Mouse (Mus musculus) myocyte (in vitro differentiated cells): ENCODE measurements at regions not wholly inside any gene's neighbourhood (a gene's known extent, or its start where the extent isn't known, plus 50 kb on each side); places are given as distances from the start of the nearest gene placed in this dataset.

Experiments
- H3K27me3 ChIP-seq: one replicate; pipeline ENCODE4 v1.6.1; 2011; ENCODE audit not compliant: control insufficient read depth, insufficient read depth, insufficient read length
- H3K36me3 ChIP-seq: one replicate; pipeline ENCODE4 v1.6.1; 2011; ENCODE audit not compliant: control insufficient read depth, insufficient read depth
- H3K4me2 ChIP-seq: one replicate; pipeline ENCODE4 v1.6.1; 2011; ENCODE audit warnings: low read depth, control low read depth
- H3K4me3 ChIP-seq: one replicate; pipeline ENCODE4 v1.5.1; 2011; ENCODE audit warnings: mild to moderate bottlenecking, control low read depth, moderate library complexity
- H3K79me2 ChIP-seq: one replicate; pipeline ENCODE4 v1.6.1; 2011; ENCODE audit not compliant: control insufficient read depth, insufficient read depth
- H3ac ChIP-seq: one replicate; pipeline ENCODE4 v1.6.1; 2011; ENCODE audit not compliant: control insufficient read depth, insufficient read length
- CEBPB ChIP-seq: IDR thresholded peaks from 2 replicates; pipeline ENCODE4 v1.6.1; 2011; ENCODE audit warnings: mild to moderate bottlenecking, moderate library complexity; ENCODE audit not compliant: poor library complexity, insufficient read depth, severe bottlenecking
- E2F4 ChIP-seq: IDR thresholded peaks from one replicate; pipeline ENCODE4 v1.6.1; 2011; ENCODE audit warnings: mild to moderate bottlenecking, control low read depth, moderate library complexity; ENCODE audit not compliant: insufficient read depth
- MAX ChIP-seq: IDR thresholded peaks from one replicate; pipeline ENCODE4 v1.6.1; 2011; ENCODE audit warnings: low read depth, mild to moderate bottlenecking, control low read depth
- MYOD1 ChIP-seq, 3 experiments: IDR thresholded peaks; one replicate each; pipeline ENCODE4 v1.6.1; 2011; ENCODE audit warnings: control low read depth in 2 of 3, low read depth in 2 of 3, mild to moderate bottlenecking in 2 of 3, moderate library complexity in 1 of 3; ENCODE audit not compliant: insufficient read length in 2 of 3, control insufficient read depth in 1 of 3
- MYOG ChIP-seq, 3 experiments: IDR thresholded peaks; one replicate each; pipeline ENCODE4 v1.6.1; 2011; ENCODE audit warnings: control low read depth in 2 of 3, low read depth in 2 of 3, mild to moderate bottlenecking in 2 of 3; ENCODE audit not compliant: insufficient read length in 2 of 3, control insufficient read depth in 1 of 3, insufficient read depth in 1 of 3
- POLR2A ChIP-seq: IDR thresholded peaks from one replicate; pipeline ENCODE4 v1.6.1; 2011; ENCODE audit warnings: low read depth, mild to moderate bottlenecking, control low read depth, moderate library complexity; ENCODE audit not compliant: insufficient read length
- POLR2AphosphoS2 ChIP-seq: IDR thresholded peaks from one replicate; pipeline ENCODE4 v1.6.1; 2011; ENCODE audit warnings: low read depth, control low read depth; ENCODE audit not compliant: insufficient read length
- REST ChIP-seq: IDR thresholded peaks from one replicate; pipeline ENCODE4 v1.6.1; 2011; ENCODE audit warnings: mild to moderate bottlenecking, control low read depth, moderate library complexity; ENCODE audit not compliant: insufficient read depth, insufficient read length
- SRF ChIP-seq: IDR thresholded peaks from one replicate; pipeline ENCODE4 v1.6.1; 2011; ENCODE audit warnings: low read depth; ENCODE audit not compliant: control insufficient read depth, insufficient read length
- TCF12 ChIP-seq: IDR thresholded peaks from one replicate; pipeline ENCODE4 v1.6.1; 2011; ENCODE audit warnings: mild to moderate bottlenecking, control low read depth; ENCODE audit not compliant: poor library complexity, insufficient read depth, severe bottlenecking
- TCF3 ChIP-seq: IDR thresholded peaks from one replicate; pipeline ENCODE4 v1.6.1; 2011; ENCODE audit warnings: low read depth, control low read depth; ENCODE audit not compliant: insufficient read length
- USF1 ChIP-seq: IDR thresholded peaks from one replicate; pipeline ENCODE4 v1.6.1; 2011; ENCODE audit warnings: low read depth, mild to moderate bottlenecking, control low read depth, moderate library complexity

- Histone ChIP-seq H3K4me3 (no peak overlapping the region), H3K4me2 (no peak overlapping the region), H3K27me3 (no peaks in the 10 kb centered on the region), H3K36me3 (no peaks in the 10 kb centered on the region), H3K79me2 (no peaks in the 10 kb centered on the region), H3ac (no peak overlapping the region)
- TF ChIP-seq MYOD1 (IDR thresholded peaks at IDR 0.05; ENCODE audit: control insufficient read depth in 1 of 3, insufficient read length in 2 of 3, low read depth in 2 of 3): no peak
- no peak for TF ChIP-seq E2F4
- no peak for TF ChIP-seq USF1
- TF ChIP-seq TCF12: no peak
- no peak for TF ChIP-seq REST
- TF ChIP-seq POLR2AphosphoS2: no peak
- TF ChIP-seq TCF3: no peak
- no peak for TF ChIP-seq SRF
- no peak for TF ChIP-seq MAX
- TF ChIP-seq POLR2A: no peak
- no peak for TF ChIP-seq MYOG (IDR thresholded peaks at IDR 0.05; ENCODE audit: control insufficient read depth in 1 of 3, insufficient read depth in 1 of 3, insufficient read length in 2 of 3, low read depth in 2 of 3)
- no peak for TF ChIP-seq CEBPB
These were observed 92.6 kb upstream of the Pmepa1 start for GRCm38 (mm10) chr2:173368899-173369298.

DNA sequence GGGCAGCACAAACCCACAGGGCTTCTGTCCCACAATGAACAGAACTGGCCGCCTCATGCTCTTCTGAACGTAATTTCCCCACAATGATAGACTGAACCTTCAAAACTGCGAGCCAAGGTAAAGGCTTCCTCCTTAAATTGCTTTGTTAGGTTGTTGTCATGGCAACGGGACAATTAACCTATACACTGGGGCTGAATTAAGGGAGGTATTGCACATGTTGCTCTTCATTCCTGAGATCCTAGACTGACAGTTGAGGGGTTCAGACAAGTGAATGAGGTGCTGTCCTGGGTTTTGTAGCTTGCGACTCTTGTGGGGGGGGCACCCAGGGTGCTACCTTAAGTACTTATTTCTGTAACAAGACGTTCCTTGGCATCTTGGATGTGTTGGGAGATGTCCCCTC lies 100.6 kb upstream of the Pmepa1 start:
- no peak overlapping the region for H3ac ChIP-seq
- H3K4me2 ChIP-seq: no peak overlapping the region
- no peaks in the 10 kb centered on the region for H3K79me2 ChIP-seq
- H3K36me3 ChIP-seq: no peaks in the 10 kb centered on the region
- no peak overlapping the region for H3K4me3 ChIP-seq
- TF ChIP-seq MYOG (IDR thresholded peaks at IDR 0.05; ENCODE audit: control insufficient read depth in 1 of 3, insufficient read depth in 1 of 3, insufficient read length in 2 of 3, low read depth in 2 of 3) (no peak), TCF12 (no peak), E2F4 (no peak), USF1 (no peak), MYOD1 (IDR thresholded peaks at IDR 0.05; ENCODE audit: control insufficient read depth in 1 of 3, insufficient read length in 2 of 3, low read depth in 2 of 3) (no peak), CEBPB (no peak), POLR2A (no peak), REST (no peak)
- no peaks in the 10 kb centered on the region for H3K27me3 ChIP-seq

GRCm38 (mm10) chr2:173377497-173378257 lies 101.3 kb upstream of the Pmepa1 start:
- Histone ChIP-seq H3K79me2 (no peaks in the 10 kb centered on the region), H3K36me3 (no peaks in the 10 kb centered on the region), H3K4me3 (no peak overlapping the region), H3K4me2 (no peak overlapping the region), H3ac (no peak overlapping the region), H3K27me3 (no peaks in the 10 kb centered on the region)
- no peak for TF ChIP-seq MYOG (IDR thresholded peaks at IDR 0.05; ENCODE audit: control insufficient read depth in 1 of 3, insufficient read depth in 1 of 3, insufficient read length in 2 of 3, low read depth in 2 of 3)
- peak; percentile 58; the same call in 1 of the 2 replicates for TF ChIP-seq CEBPB
- TF ChIP-seq POLR2A: no peak
- no peak for TF ChIP-seq E2F4
- no peak for TF ChIP-seq TCF12

- Histone ChIP-seq H3K27me3 (no peaks in the 10 kb centered on the region), H3K4me3 (no peak overlapping the region), H3K36me3 (no peaks in the 10 kb centered on the region), H3K4me2 (no peak overlapping the region), H3K79me2 (no peaks in the 10 kb centered on the region), H3ac (no peak overlapping the region)
- no peak for TF ChIP-seq USF1
- TF ChIP-seq MYOG (IDR thresholded peaks at IDR 0.05; ENCODE audit: control insufficient read depth in 1 of 3, insufficient read depth in 1 of 3, insufficient read length in 2 of 3, low read depth in 2 of 3): no peak
- no peak for TF ChIP-seq POLR2A
- TF ChIP-seq MYOD1 (IDR thresholded peaks at IDR 0.05; ENCODE audit: control insufficient read depth in 1 of 3, insufficient read length in 2 of 3, low read depth in 2 of 3): no peak
These were observed 103.4 kb upstream of the Pmepa1 start for GRCm38 (mm10) chr2:173379736-173380135.

DNA sequence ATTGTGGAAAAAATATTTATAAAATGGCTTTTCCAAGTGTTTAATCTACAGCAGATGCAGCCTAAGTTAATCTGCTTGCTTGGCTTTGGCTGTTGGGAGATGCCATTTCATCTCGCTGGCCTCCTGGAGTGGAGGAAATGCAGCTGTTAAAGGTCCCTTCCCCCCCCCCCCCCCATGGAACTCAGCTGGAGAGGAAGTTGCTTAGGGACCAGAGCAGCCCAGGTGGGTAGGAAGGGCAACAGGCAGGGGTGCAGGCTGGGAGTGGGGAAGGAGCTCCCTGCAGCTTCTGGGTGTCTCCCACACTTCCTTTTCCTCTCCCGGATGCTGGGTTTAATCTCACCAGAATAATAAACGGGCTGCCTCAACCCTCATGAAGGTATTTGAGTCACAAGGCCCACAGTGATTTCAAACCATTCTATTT lies 104.0 kb upstream of the Pmepa1 start:
- H3K4me3 ChIP-seq: no peak overlapping the region
- no peak overlapping the region for H3ac ChIP-seq
- H3K27me3 ChIP-seq: no peaks in the 10 kb centered on the region
- no peak overlapping the region for H3K4me2 ChIP-seq
- TF ChIP-seq CEBPB (no peak), MAX (no peak), POLR2A (no peak), USF1 (no peak), SRF (no peak), REST (no peak), MYOG (IDR thresholded peaks at IDR 0.05; ENCODE audit: control insufficient read depth in 1 of 3, insufficient read depth in 1 of 3, insufficient read length in 2 of 3, low read depth in 2 of 3) (no peak), MYOD1 (IDR thresholded peaks at IDR 0.05; ENCODE audit: control insufficient read depth in 1 of 3, insufficient read length in 2 of 3, low read depth in 2 of 3) (no peak), E2F4 (no peak), POLR2AphosphoS2 (no peak), TCF12 (no peak), TCF3 (no peak)
- H3K36me3 ChIP-seq: no peaks in the 10 kb centered on the region
- no peaks in the 10 kb centered on the region for H3K79me2 ChIP-seq
